Mouse (Mus musculus): ENCODE data around the gene Runx1. TPM values are rescaled to one million over a fixed set of nuclear protein-coding genes. Genes with fewer than 3 reads are reported as not detected.
A peak's percentile ranks its signal among the peaks of the same experiment; 100 is the strongest.

Gene Runx1
- polyA plus RNA-seq, 1 experiment from 2014 or later, result 0.59 TPM

DNA sequence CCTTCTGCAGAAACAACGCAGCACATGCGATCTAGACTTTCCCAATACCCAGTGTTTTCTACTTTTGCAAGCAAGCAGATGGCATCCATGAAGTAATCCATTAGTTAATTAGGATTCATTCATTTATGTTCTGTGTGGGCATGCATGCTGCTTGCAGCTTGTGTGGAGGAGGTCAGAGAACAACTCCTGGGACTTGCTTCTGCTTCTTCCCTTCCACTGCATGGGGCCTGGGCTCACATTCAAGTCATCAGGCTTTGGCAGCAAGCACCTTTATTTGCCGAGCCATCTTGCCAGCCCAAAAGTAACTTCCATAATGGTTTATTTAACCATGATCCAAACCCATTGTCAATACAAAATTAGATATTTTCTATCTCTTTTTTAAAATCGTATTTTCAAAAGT lies 118.2 kb downstream of the Runx1 start:
- Histone ChIP-seq H3K4me3 (ENCODE audit: low read depth, low read length) (no peak overlapping the region), H3K9me3 (ENCODE audit: control insufficient read depth, low read length) (no peaks in the 10 kb centered on the region), H3K4me2 (ENCODE audit: low read depth, low read length) (no peak overlapping the region), H3K27me3 (ENCODE audit: control insufficient read depth, insufficient read depth, low read length) (no peaks in the 10 kb centered on the region), H3K27ac (ENCODE audit: low read depth, low read length) (no peak overlapping the region), H3K9ac (replicated peaks; ENCODE audit: low read depth, low read length) (no peak overlapping the region), H3K36me3 (ENCODE audit: control insufficient read depth, insufficient read depth, low read length) (no peaks in the 10 kb centered on the region), H3K4me1 (ENCODE audit: control insufficient read depth, insufficient read depth, low read length) (no peaks in the 10 kb centered on the region)
- 81% methylated on average over 4 of the region's 4 CpGs for whole genome bisulfite sequencing
- ATAC-seq (ENCODE audit: low read depth), result no peak

DNA sequence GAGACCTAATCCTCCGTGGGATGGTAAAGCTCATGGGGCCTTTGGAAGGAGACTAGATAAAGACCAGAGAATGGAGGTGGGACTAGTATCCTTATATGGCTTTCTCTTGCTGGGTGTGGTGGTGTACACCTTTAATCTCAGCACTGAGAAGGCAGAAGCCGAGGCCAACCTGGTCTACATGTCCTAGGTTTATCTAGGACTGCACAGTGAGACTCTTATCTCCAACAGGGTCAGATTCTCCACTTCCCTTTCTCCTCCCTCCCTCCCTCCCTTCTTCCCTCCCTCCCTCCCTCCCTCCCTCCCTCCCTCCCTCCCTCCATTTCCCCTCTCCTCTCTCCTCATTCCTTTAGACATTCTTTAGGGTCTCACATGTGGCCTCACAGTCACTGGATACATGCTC lies 118.8 kb downstream of the Runx1 start:
- Histone ChIP-seq H3K4me1 (ENCODE audit: control insufficient read depth, insufficient read depth, low read length) (no peaks in the 10 kb centered on the region), H3K4me3 (ENCODE audit: low read depth, low read length) (no peak overlapping the region), H3K36me3 (ENCODE audit: control insufficient read depth, insufficient read depth, low read length) (no peaks in the 10 kb centered on the region), H3K9ac (replicated peaks; ENCODE audit: low read depth, low read length) (no peak overlapping the region), H3K27me3 (ENCODE audit: control insufficient read depth, insufficient read depth, low read length) (no peaks in the 10 kb centered on the region), H3K9me3 (ENCODE audit: control insufficient read depth, low read length) (no peaks in the 10 kb centered on the region), H3K27ac (ENCODE audit: low read depth, low read length) (no peak overlapping the region), H3K4me2 (ENCODE audit: low read depth, low read length) (no peak overlapping the region)
- no peak for ATAC-seq (ENCODE audit: low read depth)
- WGBS, result 85% methylated on average over 2 of the region's 2 CpGs

- Histone ChIP-seq H3K27ac (ENCODE audit: low read depth, low read length) (no peak overlapping the region), H3K4me1 (ENCODE audit: control insufficient read depth, insufficient read depth, low read length) (no peaks in the 10 kb centered on the region), H3K36me3 (ENCODE audit: control insufficient read depth, insufficient read depth, low read length) (no peaks in the 10 kb centered on the region), H3K9me3 (ENCODE audit: control insufficient read depth, low read length) (no peaks in the 10 kb centered on the region), H3K4me2 (ENCODE audit: low read depth, low read length) (no peak overlapping the region), H3K27me3 (ENCODE audit: control insufficient read depth, insufficient read depth, low read length) (peaks cover 2% of the 10 kb centered on the region), H3K4me3 (ENCODE audit: low read depth, low read length) (no peak overlapping the region), H3K9ac (replicated peaks; ENCODE audit: low read depth, low read length) (no peak overlapping the region)
- 63% methylated on average over 7 of the region's 7 CpGs for WGBS
- no peak for ATAC-seq (ENCODE audit: low read depth)
Measured at GRCm38 (mm10) chr16:92705564-92706458, 120.1 kb downstream of the Runx1 start.

DNA sequence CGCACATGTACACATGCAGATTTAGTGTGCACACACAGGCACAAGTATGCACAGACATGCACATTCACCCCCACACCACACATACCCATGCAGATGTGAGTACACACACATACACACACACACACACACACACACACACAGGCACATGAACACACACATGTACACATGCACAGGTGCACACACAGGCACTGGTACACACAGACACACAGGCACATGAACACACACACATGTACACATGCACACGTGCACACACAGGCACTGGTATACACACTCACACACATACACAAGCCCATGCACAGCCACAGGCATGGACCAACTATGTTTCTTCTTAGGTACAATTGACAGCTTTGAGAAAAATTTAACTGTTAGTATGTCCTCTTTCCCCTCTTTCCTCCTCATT lies 122.1 kb downstream of the Runx1 start:
- H3K9ac ChIP-seq (replicated peaks; ENCODE audit: low read depth, low read length), result no peak overlapping the region
- no peak for ATAC-seq (ENCODE audit: low read depth)
- no peaks in the 10 kb centered on the region for H3K36me3 ChIP-seq (ENCODE audit: control insufficient read depth, insufficient read depth, low read length)
- H3K4me1 ChIP-seq (ENCODE audit: control insufficient read depth, insufficient read depth, low read length), result peaks cover 6% of the 10 kb centered on the region; the same call in 1 of the 2 replicates
- peaks cover 17% of the 10 kb centered on the region for H3K27me3 ChIP-seq (ENCODE audit: control insufficient read depth, insufficient read depth, low read length)
- no peak overlapping the region for H3K27ac ChIP-seq (ENCODE audit: low read depth, low read length)
- H3K9me3 ChIP-seq (ENCODE audit: control insufficient read depth, low read length), result no peaks in the 10 kb centered on the region
- WGBS, result 91% methylated on average over 2 of the region's 2 CpGs
- H3K4me3 ChIP-seq (ENCODE audit: low read depth, low read length), result no peak overlapping the region
- H3K4me2 ChIP-seq (ENCODE audit: low read depth, low read length), result no peak overlapping the region

- Histone ChIP-seq H3K4me1 (ENCODE audit: control insufficient read depth, insufficient read depth, low read length) (peaks cover 28% of the 10 kb centered on the region), H3K9ac (replicated peaks; ENCODE audit: low read depth, low read length) (no peak overlapping the region), H3K4me3 (ENCODE audit: low read depth, low read length) (no peak overlapping the region), H3K27me3 (ENCODE audit: control insufficient read depth, insufficient read depth, low read length) (peaks cover 47% of the 10 kb centered on the region), H3K27ac (ENCODE audit: low read depth, low read length) (no peak overlapping the region), H3K9me3 (ENCODE audit: control insufficient read depth, low read length) (no peaks in the 10 kb centered on the region), H3K4me2 (ENCODE audit: low read depth, low read length) (peak overlapping the region; percentile 18; the same call in 1 of the 2 replicates), H3K36me3 (ENCODE audit: control insufficient read depth, insufficient read depth, low read length) (no peaks in the 10 kb centered on the region)
- 2% methylated on average over 27 of the region's 27 CpGs for WGBS
- no peak for ATAC-seq (ENCODE audit: low read depth)
Measured at GRCm38 (mm10) chr16:92699531-92700397, 126.2 kb downstream of the Runx1 start.

GRCm38 (mm10) chr16:92698612-92698998 lies 127.3 kb downstream of the Runx1 start:
- peak; percentile 80; the same call in 1 of the 2 replicates for ATAC-seq (ENCODE audit: low read depth)
- H3K4me2 ChIP-seq (ENCODE audit: low read depth, low read length), result peak overlapping the region; percentile 60
- H3K27me3 ChIP-seq (ENCODE audit: control insufficient read depth, insufficient read depth, low read length), result peaks cover 50% of the 10 kb centered on the region
- WGBS, result under 1% methylated on average over 26 of the region's 26 CpGs
- H3K9ac ChIP-seq (replicated peaks; ENCODE audit: low read depth, low read length), result no peak overlapping the region; the same call in 1 of the 2 replicates
- peaks cover 28% of the 10 kb centered on the region for H3K4me1 ChIP-seq (ENCODE audit: control insufficient read depth, insufficient read depth, low read length)
- H3K27ac ChIP-seq (ENCODE audit: low read depth, low read length), result 0 out of 2 replicates have a peak overlapping the region, but pooled peaks have one; percentile 10
- no peaks in the 10 kb centered on the region for H3K36me3 ChIP-seq (ENCODE audit: control insufficient read depth, insufficient read depth, low read length)
- H3K9me3 ChIP-seq (ENCODE audit: control insufficient read depth, low read length), result no peaks in the 10 kb centered on the region
- peak overlapping the region; percentile 31 for H3K4me3 ChIP-seq (ENCODE audit: low read depth, low read length)

DNA sequence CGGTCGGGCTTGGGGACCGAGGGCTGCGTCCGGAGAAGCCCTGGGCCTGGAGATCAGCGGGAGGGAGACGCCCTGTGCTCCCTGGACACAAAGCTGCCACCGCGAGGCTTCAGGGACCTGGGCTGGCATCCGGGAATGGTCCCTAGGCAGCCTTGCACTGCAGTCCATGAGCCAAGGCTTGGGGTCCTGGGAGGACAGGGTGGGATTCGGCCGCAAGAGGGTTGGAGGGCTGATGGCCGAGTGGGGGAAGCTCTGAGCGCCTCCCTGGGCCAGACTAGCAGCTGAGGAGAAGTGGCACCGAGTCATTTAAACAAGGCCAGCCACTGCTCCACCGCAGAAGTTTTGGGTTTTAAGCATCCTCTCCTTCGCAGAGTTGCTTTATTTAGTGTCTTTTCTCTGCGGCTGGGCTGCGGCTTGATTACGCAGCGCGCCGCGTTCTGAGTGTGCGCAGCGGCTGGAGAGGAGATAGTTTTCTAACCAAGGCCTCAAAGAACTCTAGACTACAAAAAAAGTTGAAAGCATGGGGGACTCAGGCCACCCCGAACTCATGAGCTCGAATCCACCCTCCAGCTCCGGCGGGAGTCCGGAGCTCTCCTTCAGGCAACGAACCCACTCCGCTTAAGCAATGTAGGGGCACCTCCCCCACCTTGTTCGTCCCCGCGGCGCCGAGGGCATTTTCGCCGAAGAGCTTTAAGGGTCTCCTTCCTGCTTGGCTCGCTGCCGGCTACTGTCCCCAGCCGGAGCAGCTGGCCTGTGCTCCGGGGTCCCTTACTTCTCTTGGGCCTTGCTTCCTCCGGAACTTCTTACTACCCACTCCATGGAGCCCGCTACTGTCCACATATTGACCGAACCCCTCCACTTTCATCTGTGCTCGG lies 128.0 kb downstream of the Runx1 start:
- WGBS, result under 1% methylated on average over 48 of the region's 48 CpGs
- no peaks in the 10 kb centered on the region for H3K36me3 ChIP-seq (ENCODE audit: control insufficient read depth, insufficient read depth, low read length)
- H3K4me3 ChIP-seq (ENCODE audit: low read depth, low read length), result peak overlapping the region; percentile 31
- H3K9ac ChIP-seq (replicated peaks; ENCODE audit: low read depth, low read length), result peak overlapping the region; percentile 32
- 0 out of 2 replicates have a peak overlapping the region, but pooled peaks have one; percentile 10 for H3K27ac ChIP-seq (ENCODE audit: low read depth, low read length)
- peak; percentile 39; the same call in 1 of the 2 replicates for ATAC-seq (ENCODE audit: low read depth)
- peaks cover 28% of the 10 kb centered on the region for H3K4me1 ChIP-seq (ENCODE audit: control insufficient read depth, insufficient read depth, low read length)
- H3K4me2 ChIP-seq (ENCODE audit: low read depth, low read length), result peak overlapping the region; percentile 60
- no peaks in the 10 kb centered on the region for H3K9me3 ChIP-seq (ENCODE audit: control insufficient read depth, low read length)
- H3K27me3 ChIP-seq (ENCODE audit: control insufficient read depth, insufficient read depth, low read length), result peaks cover 56% of the 10 kb centered on the region

DNA sequence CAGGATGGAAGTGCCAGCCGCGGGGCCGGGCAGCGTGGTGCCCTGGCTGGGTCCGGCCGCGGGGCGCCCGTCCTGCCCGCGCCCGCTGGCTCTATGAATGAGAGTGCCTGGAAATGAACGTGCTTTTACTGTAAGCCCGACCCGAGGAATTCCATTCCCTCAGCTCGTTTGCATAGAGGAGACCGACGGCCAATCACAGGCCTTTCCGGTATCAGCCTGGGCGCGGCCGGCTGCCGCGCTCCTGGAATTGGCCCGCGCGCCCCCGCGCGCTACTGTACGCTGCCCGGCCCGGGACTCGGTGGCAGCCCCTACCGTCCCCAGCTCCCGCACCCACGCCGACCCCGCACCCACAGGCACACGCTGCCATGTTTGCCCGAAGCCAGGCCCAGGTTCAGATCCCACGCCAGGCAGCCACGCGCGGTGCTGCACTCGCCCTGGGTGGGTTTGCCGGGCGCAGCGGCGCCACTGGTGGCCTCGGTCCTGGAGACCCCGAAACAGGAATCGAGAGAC lies 128.7 kb downstream of the Runx1 start:
- H3K4me3 ChIP-seq (ENCODE audit: low read depth, low read length), result peak overlapping the region; percentile 31
- peaks cover 62% of the 10 kb centered on the region for H3K27me3 ChIP-seq (ENCODE audit: control insufficient read depth, insufficient read depth, low read length)
- peaks cover 28% of the 10 kb centered on the region for H3K4me1 ChIP-seq (ENCODE audit: control insufficient read depth, insufficient read depth, low read length)
- peak overlapping the region; percentile 60 for H3K4me2 ChIP-seq (ENCODE audit: low read depth, low read length)
- peak overlapping the region; percentile 32; the same call in 1 of the 2 replicates for H3K9ac ChIP-seq (replicated peaks; ENCODE audit: low read depth, low read length)
- H3K36me3 ChIP-seq (ENCODE audit: control insufficient read depth, insufficient read depth, low read length), result no peaks in the 10 kb centered on the region
- no peaks in the 10 kb centered on the region for H3K9me3 ChIP-seq (ENCODE audit: control insufficient read depth, low read length)
- WGBS, result 0% methylated on average over 53 of the region's 53 CpGs
- peak; percentile 71 for ATAC-seq (ENCODE audit: low read depth)
- no peak overlapping the region for H3K27ac ChIP-seq (ENCODE audit: low read depth, low read length)
